In the genomic region with DNA sequence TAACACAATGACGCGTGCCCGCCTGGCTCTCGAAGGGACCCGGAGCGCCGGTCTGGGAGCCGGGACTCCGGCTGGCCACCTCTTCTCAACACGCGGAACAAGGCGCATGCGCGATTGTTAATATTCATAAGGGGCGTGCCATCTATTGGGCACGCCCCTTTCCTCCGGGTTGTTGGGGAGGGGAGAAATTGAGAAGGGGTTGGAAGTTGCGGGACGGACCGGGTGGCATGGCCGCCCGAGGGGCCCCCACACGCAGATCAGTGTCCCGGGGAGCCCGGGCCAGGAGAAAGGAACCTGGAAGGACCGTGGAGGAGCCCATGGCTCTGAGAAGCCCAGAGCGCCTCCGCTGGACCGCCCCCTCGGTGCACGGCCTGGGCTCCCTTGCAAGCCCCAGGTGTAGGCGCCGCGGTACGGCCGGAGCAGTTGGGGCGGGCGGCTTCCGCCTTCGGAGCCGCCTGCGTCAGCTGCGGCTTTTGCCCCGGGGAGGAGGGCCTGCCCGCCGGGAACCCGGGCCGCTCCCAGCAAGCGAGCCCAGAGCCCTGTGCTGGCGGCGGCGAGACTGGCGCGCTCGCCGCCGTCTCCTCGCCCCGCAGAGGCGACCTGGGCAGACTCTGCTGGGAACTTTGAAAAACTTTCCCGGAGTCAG, we compare ENCODE assay signal across 8 mouse cellular contexts. TPM values are rescaled to one million over a fixed set of nuclear protein-coding genes. Genes with fewer than 3 reads are reported as not detected.
DNase-seq lines count a peak whose midpoint lies in the region; ATAC-seq and TF ChIP-seq lines count a peak whose summit lies in the region.

No protein-coding gene starts in this region.

- H3K4me3 ChIP-seq in left cerebral cortex, adult 2 months, result peak overlapping the region; percentile 66

- peak overlapping the region; percentile 88 for H3K27ac ChIP-seq in left cerebral cortex, adult 2 months

- intact Hi-C loops in gastrocnemius, postnatal 14 days (cut with DNase I; ENCODE audit: low total_unique reads), result loop anchor here (5.0 to 10.0 kb wide), 3 partner anchors 122 to 828 kb away; no protein-coding TSS in a partner anchor
- intact Hi-C loops in left cerebral cortex, adult 2 months (cut with DNase I), result loop anchor here (1.0 to 5.0 kb wide), 3 partner anchors 224 to 826 kb away; a partner anchor contains a TSS

- peak; percentile 24 for ATAC-seq in common myeloid progenitor, adult 5-6 weeks (replicated peaks; ENCODE audit: low read depth, poor library complexity, severe bottlenecking)

- no peak for TF ChIP-seq CTCF in left cerebral cortex, adult 2 months (IDR thresholded peaks at IDR 0.05)

- DNase-seq in adipocyte (ENCODE audit: low spot score), result peak; percentile 99
- DNase-seq in gastrocnemius, postnatal 14 days, result peak; percentile 92
- peak; percentile 80 for DNase-seq in induced T-regulatory cell, adult 2 months (ENCODE audit: low read depth)
- peak; percentile 57 to 73 for DNase-seq in left cerebral cortex, adult 2 months (ENCODE audit: extremely low spot score in 1 of 2, low spot score in 2 of 2)
- DNase-seq in lung, postnatal 4 days, result peak; percentile 93 to 94
- peak; percentile 99 for DNase-seq in retina, embryonic 14.5 days (ENCODE audit: low spot score)
- DNase-seq in thymus, postnatal 25 days, result peak; percentile 44

RNA-seq across cellular contexts. Expression of a gene that starts 0.4 kb away (rescaled TPM):
- not detected in 2 replicates for total RNA-seq in common myeloid progenitor, adult 5-6 weeks (2017)
- total RNA-seq in gastrocnemius, postnatal 14 days (2021), result 10 to 100 TPM in 1 of 2 experiments, 1 to 10 TPM in 1; 9.5 to 11.4 TPM
- total RNA-seq in left cerebral cortex, adult 2 months (2021), result 1 to 10 TPM; 5.2 to 6.7 TPM

Comparison
In these comparisons a context has a peak if more than half of its experiments do, and no peak if none do; other contexts are left out.
1. Peak in every context shown above with its lines: DNase-seq, ATAC-seq, H3K4me3 ChIP-seq and H3K27ac ChIP-seq.
2. DNase-seq: peak in every context shown above with its lines; median percentile 99 in adipocyte; 99 in retina, embryonic 14.5 days; 94 in lung, postnatal 4 days; 92 in gastrocnemius, postnatal 14 days; 80 in induced T-regulatory cell, adult 2 months; 65 in left cerebral cortex, adult 2 months; 44 in thymus, postnatal 25 days.